Mouse (Mus musculus) erythroblast, embryonic 14.5 days (primary cell): ENCODE measurements around the gene Atp13a4.

Source experiments
- GATA1 ChIP-seq: IDR thresholded peaks from 2 replicates; pipeline ENCODE4 v1.6.1; 2012; ENCODE audit warnings: low read length, inconsistent platforms, mixed read lengths
- TAL1 ChIP-seq: IDR thresholded peaks from 3 replicates; pipeline ENCODE4 v1.6.1; 2012; ENCODE audit warnings: low read length, inconsistent platforms, mixed read lengths

- TF ChIP-seq GATA1 (no peak), TAL1 (no peak)
Observed at GRCm38 (mm10) chr16:29441405-29441985, 103.2 kb downstream of the Atp13a4 start.
